Mouse (Mus musculus) gastrocnemius, postnatal 14 days (tissue): ENCODE data around the gene Duox2. TPM values are rescaled to one million over a fixed set of nuclear protein-coding genes. Genes with fewer than 3 reads are reported as not detected.
"Not testable (repeated sequence)": the region's sequence is repeated elsewhere in the genome, so short reads cannot be mapped to it uniquely, and the experiment has no call there.

ENCODE experiments used
- DNase-seq: peaks from one replicate; pipeline ENCODE4 v3.0.0; 2021; ENCODE audit warnings: mixed read lengths
- intact Hi-C: fragments of 180-260 bp; cut with DNase I; formaldehyde crosslinking; loops from one replicate; pipeline ENCODE4 v1.15.1; 2025; ENCODE audit warnings: low total_unique reads
- long read RNA-seq, 2 experiments: library from polyadenylated mRNA; stranded (forward); transcript quantifications; one replicate each; pipeline ENCODE4 v2.0.0; 2021
- total RNA-seq, 2 experiments: library from RNA; stranded (reverse); gene quantifications; 2 replicates each; pipeline ENCODE4 v1.2.3; 2021

The Duox2 gene
- total RNA-seq = under 1 TPM; 0.13 to 0.18 TPM
- long read RNA-seq, experiment 1, partial matches to known transcripts = 1 of 1 reads
- long read RNA-seq, experiment 1, other reads (novel, unspliced or antisense) = 0 of 1 reads
- long read RNA-seq, experiment 2 = 0 reads

DNA sequence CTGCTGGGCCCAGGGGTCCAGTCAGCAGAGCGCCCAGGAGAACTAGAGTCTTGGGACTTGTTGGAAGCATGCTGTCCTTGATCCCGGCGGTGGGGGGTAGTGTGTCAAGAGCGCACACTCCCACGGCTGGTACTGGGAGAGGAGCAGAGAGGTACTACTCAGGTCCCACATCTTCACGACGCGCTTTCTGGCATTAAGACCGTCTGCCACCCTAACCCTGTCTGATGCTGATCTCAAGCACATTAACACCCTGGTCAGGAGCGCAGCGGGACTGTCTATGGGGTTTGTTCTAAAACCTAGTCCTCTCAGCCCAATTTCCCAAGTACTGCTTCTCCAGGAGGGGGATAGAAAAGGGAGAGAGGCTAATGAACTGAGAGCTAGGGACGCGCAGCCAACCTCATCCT, at the start of gene Duox2:
Gene Duox2, minus strand, starts transcription at position 354 of the 404 bp plus-strand sequence.
- DNase-seq = no peak
- intact Hi-C loops = no loop called here

DNA sequence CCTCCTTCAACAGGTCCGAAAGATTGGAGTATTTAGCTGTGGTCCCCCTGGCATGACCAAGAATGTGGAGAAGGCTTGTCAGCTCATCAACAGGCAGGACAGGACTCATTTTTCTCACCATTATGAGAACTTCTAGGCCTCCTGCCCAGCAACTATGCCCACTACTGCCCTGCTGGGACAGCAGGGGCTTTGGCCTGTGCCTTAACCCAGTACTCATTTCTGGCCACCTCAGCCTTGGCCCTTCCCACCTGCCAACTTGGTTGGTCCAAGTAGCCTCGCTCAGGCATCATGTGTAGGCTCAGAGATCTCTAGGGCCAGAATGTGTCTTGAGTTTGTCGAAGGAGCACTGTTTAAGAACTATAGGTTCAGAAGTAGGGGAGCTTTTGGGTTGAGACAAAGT, 49.0 kb upstream of the Duox2 start:
- intact Hi-C loops = no loop called here
- DNase-seq = no peak

DNA sequence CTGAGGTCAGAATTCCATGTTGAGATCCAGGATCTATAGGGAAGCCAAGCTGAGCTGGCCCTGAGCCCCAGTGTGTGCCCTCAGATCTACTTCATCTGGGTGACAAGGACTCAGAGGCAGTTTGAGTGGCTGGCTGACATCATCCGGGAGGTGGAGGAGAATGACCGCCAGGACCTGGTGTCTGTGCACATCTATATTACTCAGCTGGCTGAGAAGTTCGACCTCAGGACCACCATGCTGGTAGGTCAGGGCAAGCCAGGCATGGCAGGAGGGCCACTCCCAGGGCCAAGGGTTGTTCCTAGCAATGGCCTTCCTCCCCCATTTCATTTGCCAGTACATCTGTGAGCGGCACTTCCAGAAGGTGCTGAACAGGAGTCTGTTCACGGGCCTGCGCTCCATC, 47.9 kb upstream of the Duox2 start:
- DNase-seq, intact Hi-C loops: not testable (repeated sequence)

DNA sequence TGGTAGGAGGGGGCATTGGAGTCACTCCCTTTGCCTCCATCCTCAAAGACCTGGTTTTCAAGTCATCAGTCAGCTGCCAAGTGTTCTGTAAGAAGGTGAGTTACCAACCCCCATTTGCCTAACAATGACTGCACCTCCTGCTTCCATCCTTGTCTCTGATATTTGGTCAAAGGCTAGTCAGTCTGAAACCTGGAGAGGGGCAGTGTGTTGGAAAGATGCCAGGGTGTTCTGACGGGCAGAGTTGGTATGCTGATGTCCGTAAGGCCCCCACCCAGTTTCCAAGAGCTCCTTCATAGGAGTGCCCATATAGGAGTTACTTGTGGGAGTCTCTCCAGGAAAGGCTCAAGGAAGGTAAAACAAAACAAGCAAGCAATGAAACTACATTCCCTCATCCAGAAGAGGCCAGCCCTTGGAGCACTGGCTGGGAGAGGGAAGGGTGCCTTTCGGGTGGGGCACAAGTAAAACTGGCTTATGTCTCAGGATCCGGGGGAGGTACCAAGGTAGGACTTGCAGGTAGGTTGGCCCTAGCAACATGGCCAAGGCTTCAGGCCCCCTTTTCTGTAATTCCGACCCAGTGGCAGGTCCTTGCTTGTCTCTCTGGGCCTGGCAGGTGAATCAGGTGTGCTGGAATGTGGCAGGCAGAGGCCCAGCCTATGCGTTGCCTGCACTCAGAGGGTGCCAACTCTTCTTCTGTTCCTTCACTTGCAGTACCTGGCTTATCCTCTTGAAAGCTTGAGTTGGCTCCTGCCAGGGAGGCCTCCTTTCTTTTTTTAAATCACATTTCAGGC, 47.1 kb upstream of the Duox2 start:
- intact Hi-C loops = no loop called here
- DNase-seq = no peak

DNA sequence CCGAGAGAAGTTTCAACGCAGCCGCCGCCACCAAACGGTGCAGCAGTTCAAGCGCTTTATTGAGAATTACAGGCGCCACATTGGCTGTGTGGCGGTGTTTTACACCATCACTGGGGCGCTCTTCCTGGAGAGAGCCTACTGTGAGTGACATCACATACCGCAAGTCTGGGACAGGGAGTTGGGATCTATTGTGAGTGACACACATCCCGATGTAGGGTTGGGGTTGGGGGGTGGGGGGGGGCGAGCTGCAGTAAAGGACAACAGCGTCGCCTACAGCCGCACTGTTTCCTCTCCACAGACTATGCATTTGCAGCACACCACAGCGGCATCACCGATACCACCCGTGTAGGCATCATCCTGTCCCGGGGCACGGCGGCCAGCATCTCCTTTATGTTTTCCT, 39.0 kb upstream of the Duox2 start:
- intact Hi-C loops = no loop called here
- DNase-seq = no peak

DNA sequence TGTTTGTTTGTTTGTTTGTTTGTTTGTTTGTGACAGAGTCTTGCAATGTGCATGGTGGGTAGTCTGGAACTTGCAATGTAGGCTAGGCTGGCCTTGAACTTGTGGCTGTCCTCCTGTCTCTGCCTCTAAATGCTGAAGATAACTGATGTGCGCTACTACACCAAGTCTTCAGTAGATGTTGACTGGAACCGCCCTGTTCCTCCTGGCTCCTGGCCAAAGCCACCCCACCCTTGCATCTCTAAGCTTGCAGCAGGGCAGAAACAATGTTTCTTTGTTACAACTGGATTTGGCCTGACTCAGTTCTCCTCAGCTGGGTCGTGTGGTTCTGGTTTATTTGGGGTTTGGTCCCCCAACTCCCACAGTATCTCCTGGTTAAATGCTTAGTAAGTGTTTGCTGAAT, 35.9 kb upstream of the Duox2 start:
- DNase-seq = peak; percentile 56
- intact Hi-C loops = no loop called here

DNA sequence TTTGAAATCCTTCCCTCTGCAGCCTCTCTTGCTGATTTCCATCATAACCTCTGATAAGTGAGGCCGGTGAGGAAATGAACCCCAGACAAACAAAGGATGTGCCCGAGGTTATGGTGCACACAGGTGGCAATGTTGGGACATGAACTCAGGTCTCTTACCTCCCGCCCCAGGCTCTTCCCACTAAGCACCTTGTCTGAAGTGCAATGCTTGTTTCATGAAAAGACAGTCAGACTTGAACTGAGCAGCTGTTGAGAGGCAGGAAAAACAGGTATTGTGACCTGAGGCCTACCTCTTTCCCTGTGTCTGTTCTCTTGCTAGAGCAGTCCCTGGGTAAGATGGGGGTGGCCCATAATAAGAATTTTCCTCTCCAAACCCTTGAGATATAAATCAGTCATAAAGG, 34.0 kb upstream of the Duox2 start:
- DNase-seq = no peak
- intact Hi-C loops = no loop called here

DNA sequence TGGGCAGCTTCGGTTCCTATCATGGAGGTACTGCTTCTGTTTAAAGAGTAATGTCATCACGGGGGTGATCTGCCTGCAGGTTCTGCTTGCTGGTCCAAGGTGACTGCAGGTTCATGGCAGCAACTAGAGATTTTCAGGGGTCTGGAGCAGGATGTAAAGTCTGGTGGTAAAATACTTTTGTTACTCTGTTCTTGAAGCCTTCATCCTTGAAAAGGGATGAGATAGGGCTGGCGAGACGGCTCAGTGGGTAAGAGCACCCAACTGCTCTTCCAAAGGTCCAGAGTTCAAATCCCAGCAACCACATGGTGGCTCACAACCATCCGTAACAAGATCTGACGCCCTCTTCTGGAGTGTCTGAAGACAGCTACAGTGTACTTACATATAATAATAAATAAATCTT, 32.1 kb upstream of the Duox2 start:
- DNase-seq, intact Hi-C loops: not testable (repeated sequence)

DNA sequence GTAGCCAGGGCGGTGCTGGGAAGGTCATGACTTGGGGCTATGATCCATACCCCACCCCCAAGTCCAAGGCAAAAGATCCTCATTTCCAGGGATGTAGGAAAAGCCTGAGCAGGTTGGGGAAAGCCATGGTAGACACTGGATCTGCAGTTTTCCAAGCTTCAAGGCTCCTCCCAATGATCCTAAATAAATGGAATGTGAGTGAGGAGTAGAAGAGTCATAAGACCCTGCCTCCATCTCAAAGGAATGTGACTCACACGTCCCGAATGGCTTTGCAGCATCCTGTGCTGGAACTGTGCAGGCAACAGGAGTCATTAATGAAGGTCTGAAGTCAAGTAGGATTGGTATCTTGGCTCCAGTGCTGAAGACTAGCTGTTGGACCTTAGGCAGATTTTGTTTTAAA, 29.7 kb upstream of the Duox2 start:
- intact Hi-C loops = no loop called here

DNA sequence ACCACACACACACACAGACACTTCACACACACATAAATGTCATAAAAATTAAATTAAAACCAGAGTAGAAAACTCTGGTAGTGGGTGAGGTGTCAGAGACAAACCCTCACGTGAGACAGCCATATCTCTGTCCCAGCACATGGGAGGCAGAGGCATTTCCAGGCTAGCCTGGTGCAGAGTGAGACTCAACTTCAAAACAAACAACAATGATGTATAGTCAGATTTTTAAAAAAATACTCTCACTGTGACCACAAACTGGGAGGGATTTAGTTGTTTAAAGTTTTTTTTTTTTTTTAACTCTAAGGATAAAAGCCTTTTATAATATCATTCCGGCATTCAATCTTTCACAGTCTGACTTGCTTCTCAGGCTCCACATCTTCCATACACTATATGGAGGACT, 27.1 kb upstream of the Duox2 start:
- DNase-seq = no peak
- intact Hi-C loops = no loop called here

More for the DNA sequence above, 29.7 kb upstream of the Duox2 start:
- DNase-seq = no peak

DNA sequence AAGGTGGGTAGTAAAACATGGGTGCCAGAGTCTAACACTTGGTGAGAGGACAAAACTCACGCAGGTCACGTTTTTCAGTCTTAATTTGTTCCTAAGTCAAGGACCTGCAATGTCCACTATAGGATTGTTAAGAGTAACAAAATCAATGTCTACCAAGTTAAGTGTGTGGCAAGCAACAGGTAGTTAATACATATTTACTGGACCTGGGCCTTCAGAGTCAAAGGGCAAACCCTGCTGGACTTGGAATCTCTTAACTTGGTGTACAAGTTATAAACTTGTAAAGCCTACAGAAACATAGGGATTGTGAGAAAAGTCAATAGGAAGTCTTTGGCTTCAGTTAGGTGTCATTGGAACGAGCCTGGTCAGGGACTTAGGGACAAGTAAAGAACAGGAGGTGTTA, 26.3 kb upstream of the Duox2 start:
- DNase-seq = no peak
- intact Hi-C loops = no loop called here

DNA sequence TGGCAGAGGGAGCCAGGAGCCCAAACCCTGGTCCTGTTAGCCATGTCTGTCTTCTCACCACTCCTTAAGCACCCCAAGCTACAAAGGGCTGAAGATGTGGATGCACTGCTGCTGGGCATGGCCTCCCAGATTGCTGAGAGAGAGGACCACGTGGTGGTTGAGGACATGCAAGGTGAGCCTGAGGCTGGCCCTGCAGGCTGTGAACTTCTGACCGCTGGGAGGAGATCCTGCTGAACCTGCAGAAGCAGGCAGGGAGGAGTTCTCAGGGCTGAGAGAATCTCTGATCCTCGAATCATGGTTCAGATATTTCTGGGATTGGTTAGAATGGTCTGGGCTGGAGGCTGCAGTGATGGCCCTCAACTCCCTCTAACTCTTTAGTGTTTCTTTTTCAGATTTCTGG, 25.7 kb upstream of the Duox2 start:
- DNase-seq = no peak

DNA sequence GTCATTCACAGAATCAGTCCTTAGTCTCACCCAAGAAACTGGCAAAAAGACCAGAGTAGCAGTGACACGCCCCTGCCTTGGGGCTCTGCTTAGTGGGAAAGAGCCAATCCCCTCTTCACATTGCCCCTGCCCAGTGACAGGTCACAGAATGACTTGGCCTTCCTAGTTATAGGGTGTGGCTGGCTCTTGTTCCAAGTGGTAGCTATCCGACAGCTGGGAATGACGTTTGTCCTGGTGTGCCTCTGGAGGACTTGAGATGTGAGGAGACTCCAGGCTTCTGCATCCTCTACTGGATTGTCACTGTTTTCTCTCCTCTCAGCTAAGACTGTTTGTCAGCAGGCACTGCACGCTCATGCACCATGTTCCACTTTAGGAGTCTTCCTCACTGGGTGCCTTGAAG, 19.1 kb upstream of the Duox2 start:
- intact Hi-C loops = no loop called here
- DNase-seq = no peak

More for the DNA sequence above, 25.7 kb upstream of the Duox2 start:
- intact Hi-C loops = no loop called here

DNA sequence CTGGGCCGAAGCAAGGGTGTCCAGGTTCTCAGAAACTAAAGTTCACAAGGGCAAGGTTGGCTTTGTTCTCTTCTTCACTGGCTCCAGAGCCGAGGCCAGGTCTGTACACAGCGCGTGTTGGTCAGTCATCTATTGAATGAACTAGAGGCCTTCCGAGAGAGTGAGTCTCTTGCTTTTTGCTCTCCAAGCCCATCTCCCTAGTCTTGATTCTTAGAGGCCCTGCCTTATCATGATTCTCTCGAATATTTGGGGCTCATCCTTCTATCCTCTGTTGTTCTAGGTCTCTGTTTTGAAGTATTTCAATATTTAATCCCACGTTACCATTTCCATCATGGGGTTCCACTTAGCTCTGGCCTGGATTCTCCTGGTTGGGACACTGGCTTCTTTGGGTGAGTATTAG, 17.1 kb upstream of the Duox2 start, which contains the start of gene Duox1:
Gene Duox1, plus strand, starts transcription at position 301 of the 400 bp plus-strand sequence.
- intact Hi-C loops = no loop called here
- DNase-seq = no peak

DNA sequence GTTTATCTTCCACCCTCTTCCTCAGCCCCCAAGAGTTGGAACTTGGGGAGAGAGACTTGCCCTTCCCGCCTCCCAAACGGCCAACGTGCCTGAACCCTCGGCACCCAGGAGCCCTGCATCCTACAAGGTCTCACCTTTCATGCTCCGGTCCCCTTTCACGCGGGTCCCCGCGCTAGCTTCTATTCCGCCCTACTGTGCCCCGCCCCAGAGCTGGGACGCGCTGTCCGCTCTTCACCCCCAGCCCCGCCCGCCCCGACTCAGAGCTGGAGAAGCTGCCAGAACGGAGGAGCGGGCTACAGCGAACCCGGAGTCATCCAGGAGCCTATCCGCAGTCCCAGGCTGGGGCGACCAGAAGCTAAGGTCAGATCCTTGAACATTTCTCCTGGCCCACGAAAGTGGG, 15.3 kb upstream of the Duox2 start, which contains the start of gene Duoxa1:
Gene Duoxa1, minus strand, starts transcription at position 195 of the 400 bp plus-strand sequence.
- intact Hi-C loops = no loop called here
- no peak for DNase-seq

DNA sequence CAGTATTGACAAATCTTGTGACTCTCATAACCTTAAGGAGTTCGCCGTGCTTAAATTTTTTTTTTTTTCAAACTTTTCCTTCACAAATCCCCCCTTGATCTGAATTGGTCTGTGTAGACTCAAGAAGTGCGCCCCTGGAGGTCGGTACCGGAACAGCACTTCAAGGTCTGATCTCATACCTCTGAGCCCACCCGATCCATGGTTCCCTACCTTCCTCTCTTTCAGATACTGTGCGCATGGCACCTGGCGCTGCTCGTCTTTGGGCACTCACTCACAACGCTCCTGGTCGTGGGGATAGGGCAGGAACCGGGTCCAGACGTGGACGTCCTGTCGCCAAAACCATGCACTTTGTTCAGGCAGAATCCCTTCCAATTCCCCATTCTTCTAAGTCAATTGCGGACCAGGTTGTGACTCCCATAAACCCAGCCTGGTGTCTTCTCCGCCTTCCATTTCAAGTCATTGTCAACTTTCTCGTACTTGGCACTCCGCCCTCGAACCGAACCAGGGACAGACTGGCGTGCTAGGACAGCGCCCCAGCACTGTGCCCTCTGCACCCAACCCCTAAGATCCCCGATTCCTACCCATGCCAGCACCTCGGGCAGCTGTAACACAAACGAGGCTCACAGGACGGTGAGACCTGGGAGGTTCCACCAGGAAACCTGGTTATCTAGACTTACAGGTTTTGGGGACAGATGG, 14.6 kb upstream of the Duox2 start:
- DNase-seq = peak; percentile 47

DNA sequence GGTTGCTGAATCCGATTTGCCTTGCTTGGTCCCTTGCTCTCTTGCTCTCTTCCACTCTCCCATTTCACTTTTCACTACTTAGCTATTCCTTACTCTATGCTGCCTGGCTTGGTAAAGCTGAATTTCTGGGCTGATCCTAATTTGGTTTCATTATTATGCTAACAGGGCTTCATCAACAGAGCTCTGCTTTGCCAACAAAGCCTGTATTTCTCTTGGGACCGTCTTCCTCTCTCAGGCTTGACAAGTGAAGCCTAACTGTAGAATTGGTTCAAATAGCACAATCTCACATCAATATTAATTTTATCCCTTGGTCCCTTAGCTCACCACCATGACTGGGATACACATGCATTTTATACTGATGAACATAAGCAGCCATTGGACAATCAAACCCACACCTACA, 13.3 kb upstream of the Duox2 start:
- DNase-seq = no peak
- intact Hi-C loops = no loop called here

More for the DNA sequence above, 14.6 kb upstream of the Duox2 start:
- intact Hi-C loops = no loop called here

DNA sequence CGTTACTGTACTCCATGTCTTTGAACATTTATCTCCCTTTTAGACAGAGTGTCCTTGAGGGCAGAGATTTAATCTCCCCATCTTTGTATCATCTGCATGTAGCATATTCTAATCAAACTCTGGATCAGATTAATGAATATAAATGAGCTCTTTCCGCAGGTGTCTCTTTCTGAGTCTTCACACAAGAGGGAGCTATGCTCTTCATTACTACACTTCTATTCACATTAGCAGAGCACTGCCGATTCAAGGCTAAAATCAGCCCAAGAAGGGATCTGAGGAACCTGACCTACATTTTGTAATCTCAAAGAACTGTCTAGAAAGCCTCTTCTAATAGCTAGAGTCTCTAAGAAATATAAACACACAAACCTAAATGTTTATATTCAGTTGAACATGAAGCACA, 11.4 kb upstream of the Duox2 start:
- intact Hi-C loops = no loop called here
- DNase-seq = no peak

DNA sequence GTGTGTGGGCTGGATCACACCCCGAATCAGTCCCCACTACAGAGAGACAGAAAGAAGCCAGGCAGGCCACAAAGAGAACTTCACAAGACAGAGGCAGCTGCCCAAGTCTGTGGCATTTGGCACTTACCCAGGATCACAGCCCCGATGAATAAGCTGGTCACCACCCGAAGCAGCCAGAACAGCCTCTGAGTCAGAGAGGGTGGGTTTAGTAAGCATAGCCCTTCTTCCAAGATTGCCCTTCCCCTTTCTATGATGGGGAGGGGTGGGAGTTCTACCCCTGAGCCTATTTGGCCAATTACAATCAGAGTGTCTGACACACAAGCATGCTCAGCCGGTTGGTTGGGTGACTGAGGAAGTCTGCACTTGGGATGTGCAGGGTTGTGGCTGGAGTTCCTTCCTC, 7.9 kb upstream of the Duox2 start:
- DNase-seq = no peak
- intact Hi-C loops = no loop called here

DNA sequence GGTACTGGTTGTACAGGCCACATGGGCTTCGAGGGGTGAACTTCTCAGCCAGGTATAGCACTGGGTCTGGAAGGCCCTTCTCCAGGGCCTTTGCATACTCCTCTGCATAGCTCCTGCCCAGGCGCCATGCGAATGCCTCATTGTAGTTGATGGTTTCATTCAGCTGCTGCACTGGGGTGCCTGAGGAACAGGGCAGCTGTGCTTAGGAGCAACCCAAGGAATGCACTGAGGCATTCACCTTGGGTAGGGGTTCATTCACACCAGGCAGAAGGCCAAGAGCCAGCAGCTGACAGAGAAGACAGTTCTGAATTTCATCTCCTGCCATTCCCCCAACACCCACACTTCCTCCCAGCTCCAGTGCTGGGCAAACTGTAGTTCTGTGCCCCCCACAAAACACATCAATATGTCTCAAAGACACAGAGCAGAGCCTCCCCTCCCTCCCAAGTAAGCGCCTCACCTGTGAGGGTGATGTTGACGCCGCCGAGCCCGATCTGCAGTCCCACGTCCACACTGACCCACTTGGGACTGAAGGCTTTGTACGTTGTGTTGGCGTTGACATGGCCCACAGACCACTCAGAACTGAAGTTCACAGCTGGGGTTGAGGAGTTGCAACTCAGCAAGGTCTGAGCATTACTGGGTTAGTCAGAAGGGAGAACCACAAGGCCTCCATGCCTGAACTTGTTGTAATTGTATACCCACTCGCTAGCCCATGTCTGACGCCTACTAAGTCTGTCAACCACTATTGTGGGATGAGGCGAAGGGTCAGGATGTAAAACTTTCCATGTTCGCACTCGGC, 7.0 kb upstream of the Duox2 start:
- intact Hi-C loops = no loop called here
- DNase-seq = no peak
